Mouse (Mus musculus): ENCODE measurements around the gene Tars2.
"Not testable (repeated sequence)": the region's sequence is repeated elsewhere in the genome, so short reads cannot be mapped to it uniquely, and the experiment has no call there.

Tars2 gene

DNA sequence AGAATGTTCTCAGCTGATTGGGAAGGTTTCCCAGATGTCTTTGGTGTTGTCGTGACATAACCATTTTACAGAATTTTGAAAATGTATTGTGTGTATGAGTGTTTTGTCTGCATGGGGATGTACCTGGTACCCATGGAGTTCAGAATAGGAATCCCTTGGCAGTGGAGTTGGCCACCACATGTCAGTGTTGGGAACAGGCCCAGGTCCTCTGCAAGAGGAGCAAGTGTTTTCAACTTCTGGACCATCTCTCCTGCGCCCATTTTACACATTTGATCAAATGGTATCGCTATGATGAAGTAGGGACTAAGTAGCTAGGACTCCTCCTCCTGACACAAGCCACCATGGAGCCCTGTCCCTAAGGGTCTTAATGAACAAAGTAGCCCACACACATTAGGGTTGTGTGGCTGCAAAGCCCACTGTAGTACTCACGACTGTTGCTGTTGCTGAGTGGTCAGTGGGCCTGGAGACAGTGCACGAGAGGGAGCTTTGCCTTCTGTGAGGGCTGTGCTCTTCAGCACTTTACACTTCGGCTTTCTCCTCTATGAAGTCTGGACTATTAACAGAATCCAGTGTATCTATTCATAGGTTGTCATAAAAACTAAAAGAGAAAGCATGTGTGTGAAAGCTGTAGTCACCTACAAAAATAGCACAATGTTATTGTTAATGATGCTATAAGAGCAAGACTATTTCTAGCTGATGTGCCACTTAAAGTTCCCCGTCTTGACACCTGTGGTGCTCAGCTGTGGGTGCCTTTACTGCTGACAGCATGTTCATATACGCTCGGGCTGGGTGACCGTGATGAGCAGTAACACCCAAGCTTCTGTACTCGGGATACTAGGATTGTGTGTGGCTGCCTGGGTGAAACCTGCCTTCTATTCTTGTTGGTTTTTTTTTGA, 65.0 kb downstream of the Tars2 start:
- no peak for DNase-seq

DNA sequence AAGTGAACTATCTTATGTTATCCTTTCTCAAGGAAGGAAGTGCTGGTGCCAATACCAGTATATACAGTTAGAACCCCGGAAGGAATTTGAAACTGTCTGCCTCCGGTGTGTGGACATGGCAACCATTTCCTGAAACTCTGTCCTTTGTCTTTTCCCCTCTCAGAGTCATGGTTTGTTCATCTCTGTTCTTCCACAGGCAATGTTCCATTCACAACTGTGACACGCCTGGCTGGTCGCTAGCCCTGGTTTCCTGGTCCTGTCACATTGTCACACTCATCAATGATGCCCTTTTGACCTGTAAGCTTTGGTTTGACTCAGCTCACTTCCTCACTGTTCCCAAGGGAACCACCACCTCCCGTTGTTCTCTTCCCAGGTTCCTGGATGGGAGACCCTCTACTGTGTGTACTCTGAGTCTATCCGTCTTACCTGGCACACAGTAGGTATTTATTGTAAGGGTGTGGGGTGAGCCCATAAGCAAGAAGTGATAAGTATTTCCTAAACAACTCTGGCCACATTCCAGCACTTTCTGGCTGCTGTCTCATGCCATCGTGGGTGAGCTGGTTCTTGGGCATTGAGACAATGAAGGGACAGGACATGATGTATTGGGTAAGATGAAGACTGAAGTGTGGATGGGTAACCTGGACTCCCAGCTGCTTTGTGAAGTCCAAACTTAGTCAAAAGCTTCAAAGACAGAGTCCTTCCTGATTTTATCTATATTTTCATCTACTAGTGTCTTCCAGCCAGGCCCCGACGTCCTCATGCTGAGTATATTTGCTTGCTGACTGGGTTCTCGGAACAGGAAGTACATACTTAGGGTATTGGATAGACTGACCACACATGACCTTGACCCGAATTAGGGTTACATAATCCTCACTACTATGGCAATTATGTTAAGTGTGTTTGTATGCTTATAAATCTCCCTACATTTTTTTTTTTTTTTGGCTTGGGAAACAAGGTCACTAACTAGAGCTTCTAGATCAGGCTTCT, 65.9 kb downstream of the Tars2 start:
- no peak for DNase-seq

DNA sequence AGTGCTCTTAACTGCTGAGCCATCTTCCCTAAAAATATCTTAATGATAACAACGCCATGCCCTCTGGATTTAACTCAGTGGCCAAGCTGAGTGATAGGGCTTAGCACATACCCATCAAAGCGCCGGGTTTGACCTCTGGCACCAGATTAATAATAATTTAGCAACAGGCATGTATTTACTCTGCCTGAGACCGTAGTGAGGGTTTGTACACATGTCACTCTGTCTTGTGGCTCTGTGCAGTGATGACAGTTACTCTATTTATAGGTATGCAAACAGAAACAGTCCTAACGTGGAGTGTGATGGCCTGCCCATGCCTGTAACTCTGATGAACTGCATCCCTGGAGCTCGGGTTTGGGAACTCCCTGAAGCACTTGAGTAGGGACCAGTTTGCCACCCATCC, 67.3 kb downstream of the Tars2 start:
- DNase-seq = peak; percentile 23 to 28

DNA sequence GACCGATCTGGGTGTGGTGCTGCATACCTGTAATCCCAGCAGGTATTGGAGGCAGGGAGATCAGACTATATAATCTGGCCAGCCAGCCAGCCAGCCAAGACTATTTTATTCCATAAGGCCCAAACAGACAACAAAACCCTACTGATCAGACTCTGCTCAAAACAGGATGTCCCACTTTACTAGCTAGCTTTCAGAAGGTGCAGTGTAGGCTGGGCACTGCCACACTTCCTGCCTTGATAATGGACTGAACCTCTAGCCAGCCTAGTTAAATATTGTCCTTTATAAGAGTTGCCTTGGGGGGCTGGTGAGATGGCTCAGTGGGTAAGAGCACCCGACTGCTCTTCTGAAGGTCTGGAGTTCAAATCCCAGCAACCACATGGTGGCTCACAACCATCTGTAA, 69.5 kb downstream of the Tars2 start:
- not testable (repeated sequence) for DNase-seq
